In the genomic region with DNA sequence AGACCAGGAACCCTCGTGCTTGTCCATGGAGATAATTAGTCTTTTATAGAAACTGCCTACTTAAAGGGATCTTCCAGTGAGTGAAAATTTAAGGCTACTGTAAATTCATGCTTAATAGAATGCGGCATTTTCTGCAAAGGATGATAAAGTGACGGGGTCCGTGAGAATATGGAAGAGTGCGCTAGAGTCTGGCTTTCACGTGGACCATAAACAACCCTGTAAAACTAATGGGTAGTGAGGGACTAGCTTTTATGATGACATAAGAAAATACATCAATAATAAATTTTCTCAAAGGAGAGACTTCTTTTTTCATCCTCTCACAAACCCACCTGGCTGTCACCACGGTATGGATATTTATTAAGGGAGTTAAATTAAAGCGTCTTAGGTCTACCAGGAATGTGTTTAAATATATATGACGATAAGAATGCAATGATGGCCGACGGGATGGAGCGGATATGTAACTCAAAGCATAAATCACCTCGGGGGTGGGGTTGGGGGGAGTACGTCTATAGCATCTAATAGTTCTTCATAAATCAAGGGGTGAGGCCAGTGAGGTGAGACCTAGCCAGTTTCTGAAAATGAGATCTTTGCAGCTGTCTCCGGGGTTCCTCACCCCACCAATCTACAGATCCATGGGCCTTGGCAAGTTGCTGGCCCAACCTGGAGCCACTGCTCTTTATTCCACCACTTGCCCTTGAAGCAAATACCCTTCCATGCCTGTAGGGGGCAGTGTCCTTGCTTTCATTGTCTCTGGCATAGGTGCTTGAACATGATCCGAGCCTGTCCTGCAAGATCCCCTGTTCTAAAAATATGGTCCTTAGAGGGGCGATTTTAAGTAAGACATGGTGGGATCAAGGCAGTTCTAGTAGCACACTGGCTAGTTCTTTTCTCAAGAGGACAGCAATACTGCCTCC, we compare ENCODE assay signal across 15 mouse cellular contexts. TPM values are rescaled to one million over a fixed set of nuclear protein-coding genes. Genes with fewer than 3 reads are reported as not detected.
DNase-seq lines count a peak whose midpoint lies in the region; ATAC-seq and TF ChIP-seq lines count a peak whose summit lies in the region.
"Had no signal": no experiment of that assay in that cellular context is flagged by ENCODE, and none has a peak within 500 bp of the region (broad histone marks: within the 10 kb centered on the region; RNA-seq: fewer than 3 reads in every experiment).

No protein-coding gene starts in this region.

- no peak overlapping the region for H3K27ac ChIP-seq in heart, adult 2 months
- H3K27ac ChIP-seq in lung, postnatal 0 days (ENCODE audit: low read length) = no peak overlapping the region
- H3K27ac ChIP-seq in limb, embryonic 10.5 days = no peak overlapping the region
- H3K27ac ChIP-seq: heart, embryonic 13.5 days; limb, embryonic 15.5 days had no signal

- no peak for TF ChIP-seq EP300 in heart, adult 2 months (IDR thresholded peaks at IDR 0.05; ENCODE audit: insufficient read depth, low read depth, low read length)
- no peak for TF ChIP-seq EP300 in lung, postnatal 0 days (IDR thresholded peaks at IDR 0.05)

- no peaks in the 10 kb centered on the region for H3K9me3 ChIP-seq in lung, postnatal 0 days (ENCODE audit: low read length)
- no peaks in the 10 kb centered on the region for H3K9me3 ChIP-seq in limb, embryonic 10.5 days (replicated peaks)
- H3K9me3 ChIP-seq: heart, embryonic 13.5 days; limb, embryonic 15.5 days had no signal

- WGBS in heart, adult 2 months = 88% methylated on average over 17 of the region's 17 CpGs
- WGBS in lung, postnatal 0 days = 87% methylated on average over 17 of the region's 17 CpGs
- 89% methylated on average over 17 of the region's 17 CpGs for WGBS in limb, embryonic 10.5 days

- no peaks in the 10 kb centered on the region for H3K27me3 ChIP-seq in heart, adult 2 months (ENCODE audit: control insufficient read depth, insufficient read depth, low read length)
- no peaks in the 10 kb centered on the region for H3K27me3 ChIP-seq in lung, postnatal 0 days (replicated peaks; ENCODE audit: insufficient read depth, low read length)
- H3K27me3 ChIP-seq in limb, embryonic 10.5 days (ENCODE audit: low read depth, poor library complexity, severe bottlenecking) = no peaks in the 10 kb centered on the region
- H3K27me3 ChIP-seq: heart, embryonic 13.5 days; limb, embryonic 15.5 days had no signal

- no peak overlapping the region for H3K4me2 ChIP-seq in lung, postnatal 0 days (replicated peaks; ENCODE audit: low read depth, low read length)
- H3K4me2 ChIP-seq: heart, embryonic 13.5 days; limb, embryonic 15.5 days; midbrain, embryonic 11.5 days had no signal

- intact Hi-C loops in heart, adult 2 months (cut with DNase I) = no loop called here
- intact Hi-C loops in heart, postnatal 36 days (cut with DNase I) = no loop called here

- no peak overlapping the region for H3K4me3 ChIP-seq in heart, adult 2 months
- H3K4me3 ChIP-seq in lung, postnatal 0 days (ENCODE audit: low read depth, low read length) = no peak overlapping the region
- H3K4me3 ChIP-seq in limb, embryonic 10.5 days = no peak overlapping the region
- H3K4me3 ChIP-seq: heart, embryonic 13.5 days; limb, embryonic 15.5 days had no signal

- no peaks in the 10 kb centered on the region for H3K36me3 ChIP-seq in heart, adult 2 months (ENCODE audit: control insufficient read depth, insufficient read depth, low read length)
- H3K36me3 ChIP-seq in lung, postnatal 0 days (ENCODE audit: insufficient read depth, low read length) = no peaks in the 10 kb centered on the region
- H3K36me3 ChIP-seq in limb, embryonic 10.5 days = no peaks in the 10 kb centered on the region
- H3K36me3 ChIP-seq: heart, embryonic 13.5 days; limb, embryonic 15.5 days had no signal

- H3K4me1 ChIP-seq in heart, adult 2 months (ENCODE audit: control insufficient read depth, insufficient read depth, low read length) = no peaks in the 10 kb centered on the region
- H3K4me1 ChIP-seq in lung, postnatal 0 days (ENCODE audit: insufficient read depth, low read depth, low read length) = no peaks in the 10 kb centered on the region
- no peaks in the 10 kb centered on the region for H3K4me1 ChIP-seq in limb, embryonic 10.5 days
- H3K4me1 ChIP-seq: heart, embryonic 13.5 days; limb, embryonic 15.5 days had no signal

- DNase-seq in heart, adult 2 months = no peak
- no peak for DNase-seq in heart, postnatal 36 days
- DNase-seq in lung, postnatal 0 days (ENCODE audit: low spot score) = no peak
- DNase-seq in lung, postnatal 10 days = no peak
- peak; percentile 25 for DNase-seq in NIH3T3 (ENCODE audit: low read depth)
- DNase-seq in testis, postnatal 14 days (ENCODE audit: low spot score) = peak; percentile 43
- no peak for DNase-seq in urinary bladder, postnatal 4 days (ENCODE audit: low spot score in 2 of 2)
- no peak for DNase-seq in limb, embryonic 10.5 days (ENCODE audit: low spot score)
- DNase-seq: adrenal gland, postnatal 14 days; cerebellum, adult 11-12 months had no signal

- ATAC-seq in lung, postnatal 0 days = no peak
- ATAC-seq: inflammation-experienced regulatory T-cells, adult 6 months had no signal

- no peak for TF ChIP-seq POLR2A in heart, adult 2 months (IDR thresholded peaks at IDR 0.05; ENCODE audit: insufficient read depth, low read depth, low read length)

- TF ChIP-seq CTCF in heart, adult 2 months (IDR thresholded peaks at IDR 0.05) = peak; percentile 53
- peak; percentile 52 for TF ChIP-seq CTCF in lung, postnatal 0 days (IDR thresholded peaks at IDR 0.05)

- no peak overlapping the region for H3K9ac ChIP-seq in heart, adult 2 months (ENCODE audit: low read depth, low read length)
- H3K9ac ChIP-seq in lung, postnatal 0 days (replicated peaks; ENCODE audit: low read depth) = no peak overlapping the region
- H3K9ac ChIP-seq: heart, embryonic 13.5 days; limb, embryonic 15.5 days had no signal

- H3K79me2 ChIP-seq in heart, adult 2 months (replicated peaks; ENCODE audit: control insufficient read depth, insufficient read depth, low read length) = no peaks in the 10 kb centered on the region

RNA-seq across cellular contexts. Expression of a gene that starts 35.8 kb away (rescaled TPM):
- total RNA-seq in heart, adult 2 months (2021) = not detected
- polyA plus RNA-seq in heart, adult 2 months (2012; rRNA removed) = not detected in 2 replicates
- total RNA-seq in heart, postnatal 36 days (2021) = not detected
- 0.08 and 0.10 TPM in 2 replicates for polyA plus RNA-seq in lung, postnatal 0 days (2015; fragmentation: Nextera tagmentation; extraction: Ambion mirVana)
- polyA plus RNA-seq in limb, embryonic 10.5 days (2016; fragmentation: Nextera tagmentation; extraction: Ambion mirVana) = not detected in 2 replicates
- total RNA-seq: adrenal gland, postnatal 14 days; layer of hippocampus, adult 18-20 months had no signal
- polyA plus RNA-seq: heart, embryonic 13.5 days; inflammation-experienced regulatory T-cells, adult 6 months; midbrain, embryonic 11.5 days had no signal

RNA-seq across cellular contexts. Expression of a gene that starts 39.1 kb away (rescaled TPM):
- total RNA-seq in heart, adult 2 months (2021) = 100 to 1,000 TPM; 206 to 238 TPM
- 79.7 and 140 TPM in 2 replicates for polyA plus RNA-seq in heart, adult 2 months (2012; rRNA removed)
- total RNA-seq in heart, postnatal 36 days (2021) = 100 to 1,000 TPM; 231 to 233 TPM
- polyA plus RNA-seq in lung, postnatal 0 days (2015; fragmentation: Nextera tagmentation; extraction: Ambion mirVana) = 70.8 and 72.8 TPM in 2 replicates
- 27.9 and 32.0 TPM in 2 replicates for polyA plus RNA-seq in limb, embryonic 10.5 days (2016; fragmentation: Nextera tagmentation; extraction: Ambion mirVana)

Comparison
In these comparisons a context has a peak if more than half of its experiments do, and no peak if none do; other contexts are left out.
1. DNase-seq: peak in NIH3T3 (single experiment) and testis, postnatal 14 days (single experiment); none in heart, adult 2 months (0 of 2), heart, postnatal 36 days (0 of 2), lung, postnatal 0 days (single experiment), lung, postnatal 10 days (single experiment), urinary bladder, postnatal 4 days (0 of 2) and limb, embryonic 10.5 days (single experiment).